Mouse (Mus musculus) lung, postnatal 0 days (tissue): ENCODE measurements around the gene Gm20547.

ENCODE experiments used
- CTCF ChIP-seq: IDR thresholded peaks from 2 replicates; pipeline ENCODE4 v1.5.1; 2016; ENCODE audit warnings: antibody characterized with exemption, mild to moderate bottlenecking
- EP300 ChIP-seq: IDR thresholded peaks from 2 replicates; pipeline ENCODE4 v1.6.1; 2016; ENCODE audit warnings: antibody characterized with exemption, mild to moderate bottlenecking, control low read depth

DNA sequence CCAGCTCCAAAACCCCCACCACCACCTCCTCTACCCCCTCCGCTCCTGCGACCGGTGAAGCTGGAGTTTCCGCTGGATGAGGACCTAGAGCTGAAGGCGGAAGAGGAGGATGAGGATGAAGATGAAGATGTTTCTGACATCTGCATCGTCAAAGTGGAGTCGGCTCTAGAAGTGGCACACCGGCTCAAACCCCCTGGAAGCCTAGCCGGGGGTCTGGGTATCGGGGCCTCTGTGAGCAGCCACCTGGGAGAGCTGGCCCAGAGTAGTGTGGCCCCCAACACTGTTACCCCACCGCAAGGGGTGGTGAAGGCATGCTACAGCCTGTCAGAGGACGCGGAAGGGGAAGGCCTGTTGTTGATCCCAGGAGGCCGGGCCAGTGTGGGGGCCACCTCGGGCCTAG lies 13.9 kb upstream of the Gm20547 start:
- TF ChIP-seq CTCF (no peak), EP300 (no peak)
